ENCODE assay signal across 9 mouse cellular contexts in the genomic region with DNA sequence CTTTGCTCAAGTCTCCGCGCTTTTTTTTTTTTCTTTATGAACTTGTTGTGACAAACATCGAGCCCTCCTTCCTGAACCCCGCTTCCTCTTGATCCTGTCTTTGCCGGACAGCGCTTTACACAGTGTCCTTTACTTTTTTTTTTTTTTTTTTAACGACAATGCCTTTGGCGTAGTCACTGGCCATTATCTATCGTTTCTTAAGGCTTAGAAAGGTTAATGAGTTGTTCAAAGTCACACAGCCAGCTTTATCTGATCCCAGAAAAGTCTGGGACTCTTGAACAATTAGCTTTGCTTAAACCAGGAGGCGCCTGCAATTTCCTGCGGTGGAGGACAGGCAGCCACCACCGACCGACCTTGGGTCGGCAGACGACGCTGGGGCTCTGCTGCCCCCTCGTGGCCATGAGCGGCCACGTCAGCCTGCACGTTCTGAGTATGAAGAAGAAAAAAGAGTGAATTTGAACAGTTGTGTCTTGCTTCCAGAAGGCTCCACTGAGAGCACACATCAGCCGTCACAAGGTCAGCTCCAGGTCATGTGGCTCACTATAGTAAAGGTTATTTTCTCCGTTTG. TPM values are rescaled to one million over a fixed set of nuclear protein-coding genes. Genes with fewer than 3 reads are reported as not detected.
DNase-seq lines count a peak whose midpoint lies in the region; ATAC-seq and TF ChIP-seq lines count a peak whose summit lies in the region.
"Had no signal": no experiment of that assay in that cellular context is flagged by ENCODE, and none has a peak within 500 bp of the region (broad histone marks: within the 10 kb centered on the region; RNA-seq: fewer than 3 reads in every experiment).

No protein-coding gene starts in this region.

- no peak overlapping the region for H3K9ac ChIP-seq in hindbrain, embryonic 12.5 days
- H3K9ac ChIP-seq in embryonic facial prominence, embryonic 11.5 days (replicated peaks; ENCODE audit: low read length): no peak overlapping the region
- H3K9ac ChIP-seq in kidney, postnatal 0 days (ENCODE audit: low read depth, low read length): no peak overlapping the region
- no peak overlapping the region for H3K9ac ChIP-seq in liver, embryonic 12.5 days
- H3K9ac ChIP-seq in stomach, embryonic 16.5 days (ENCODE audit: low read length): no peak overlapping the region

- peak; percentile 94 for TF ChIP-seq CTCF in kidney, postnatal 0 days (IDR thresholded peaks at IDR 0.05; ENCODE audit: low read depth)

- 9% methylated on average over 22 of the region's 22 CpGs for WGBS in hindbrain, embryonic 10.5 days
- WGBS in hindbrain, embryonic 12.5 days: 11% methylated on average over 22 of the region's 22 CpGs
- 8% methylated on average over 22 of the region's 22 CpGs for WGBS in embryonic facial prominence, embryonic 11.5 days
- WGBS in heart, embryonic 10.5 days: 4% methylated on average over 22 of the region's 22 CpGs
- WGBS in kidney, postnatal 0 days: 4% methylated on average over 22 of the region's 22 CpGs
- WGBS in liver, embryonic 12.5 days (ENCODE audit: insufficient replicate concordance): 5% methylated on average over 22 of the region's 22 CpGs
- WGBS in stomach, embryonic 16.5 days: 4% methylated on average over 22 of the region's 22 CpGs

- no peak overlapping the region for H3K4me3 ChIP-seq in hindbrain, embryonic 10.5 days
- no peak overlapping the region for H3K4me3 ChIP-seq in hindbrain, embryonic 12.5 days
- no peak overlapping the region for H3K4me3 ChIP-seq in embryonic facial prominence, embryonic 11.5 days (ENCODE audit: low read depth, low read length)
- peak overlapping the region; percentile 40; the same call in 1 of the 2 replicates for H3K4me3 ChIP-seq in heart, embryonic 10.5 days
- H3K4me3 ChIP-seq in kidney, postnatal 0 days (replicated peaks; ENCODE audit: low read depth, low read length): 0 out of 2 replicates have a peak overlapping the region, but pooled peaks have one; percentile 14
- no peak overlapping the region for H3K4me3 ChIP-seq in liver, embryonic 12.5 days
- peak overlapping the region; percentile 21; the same call in 1 of the 2 replicates for H3K4me3 ChIP-seq in stomach, embryonic 16.5 days (replicated peaks; ENCODE audit: low read length)

- H3K27ac ChIP-seq in hindbrain, embryonic 10.5 days: no peak overlapping the region
- H3K27ac ChIP-seq in hindbrain, embryonic 12.5 days: no peak overlapping the region
- no peak overlapping the region for H3K27ac ChIP-seq in embryonic facial prominence, embryonic 11.5 days (replicated peaks; ENCODE audit: low read depth, low read length)
- no peak overlapping the region for H3K27ac ChIP-seq in heart, embryonic 10.5 days
- H3K27ac ChIP-seq in kidney, postnatal 0 days: no peak overlapping the region
- H3K27ac ChIP-seq in liver, embryonic 12.5 days: no peak overlapping the region
- H3K27ac ChIP-seq in stomach, embryonic 16.5 days (ENCODE audit: low read length): no peak overlapping the region

- H3K27me3 ChIP-seq in hindbrain, embryonic 10.5 days (ENCODE audit: insufficient read depth, poor library complexity, severe bottlenecking): peaks cover 82% of the 10 kb centered on the region
- H3K27me3 ChIP-seq in hindbrain, embryonic 12.5 days: peaks cover 66% of the 10 kb centered on the region
- no peaks in the 10 kb centered on the region; the same call in none of the 2 replicates for H3K27me3 ChIP-seq in embryonic facial prominence, embryonic 11.5 days (ENCODE audit: control insufficient read depth, insufficient read depth, low read length)
- peaks cover 35% of the 10 kb centered on the region for H3K27me3 ChIP-seq in heart, embryonic 10.5 days (ENCODE audit: insufficient read depth, poor library complexity, severe bottlenecking)
- H3K27me3 ChIP-seq in kidney, postnatal 0 days (ENCODE audit: insufficient read depth, low read length): peaks cover 2% of the 10 kb centered on the region; the same call in 1 of the 2 replicates
- peaks cover 14% of the 10 kb centered on the region for H3K27me3 ChIP-seq in liver, embryonic 12.5 days (replicated peaks)
- H3K27me3 ChIP-seq in stomach, embryonic 16.5 days (ENCODE audit: control insufficient read depth, insufficient read depth, low read length): peaks cover 18% of the 10 kb centered on the region

- no peak for ATAC-seq in hindbrain, embryonic 12.5 days (ENCODE audit: low FRiP score)
- 0 out of 2 replicates have a peak, but pooled peaks have one; percentile 18 for ATAC-seq in embryonic facial prominence, embryonic 11.5 days (replicated peaks; ENCODE audit: insufficient number of reproducible peaks, low FRiP score, low TSS enrichment, low read depth)
- 0 out of 2 replicates have a peak, but pooled peaks have one; percentile 17 for ATAC-seq in kidney, postnatal 0 days (replicated peaks; ENCODE audit: low FRiP score, low read depth)
- no peak for ATAC-seq in liver, embryonic 12.5 days
- peak; percentile 13; the same call in 1 of the 2 replicates for ATAC-seq in stomach, embryonic 16.5 days (ENCODE audit: insufficient read depth, low FRiP score)

- no peaks in the 10 kb centered on the region for H3K36me3 ChIP-seq in hindbrain, embryonic 10.5 days
- H3K36me3 ChIP-seq in hindbrain, embryonic 12.5 days: no peaks in the 10 kb centered on the region
- H3K36me3 ChIP-seq in embryonic facial prominence, embryonic 11.5 days (replicated peaks; ENCODE audit: control insufficient read depth, insufficient read depth, low read depth, low read length): no peaks in the 10 kb centered on the region
- H3K36me3 ChIP-seq in heart, embryonic 10.5 days: no peaks in the 10 kb centered on the region
- H3K36me3 ChIP-seq in kidney, postnatal 0 days (ENCODE audit: insufficient read depth, low read length): no peaks in the 10 kb centered on the region
- no peaks in the 10 kb centered on the region for H3K36me3 ChIP-seq in liver, embryonic 12.5 days
- H3K36me3 ChIP-seq in stomach, embryonic 16.5 days (ENCODE audit: control insufficient read depth, insufficient read depth, low read length): no peaks in the 10 kb centered on the region
- H3K36me3 ChIP-seq: G1E had no signal

- no peak overlapping the region for H3K4me2 ChIP-seq in hindbrain, embryonic 12.5 days (replicated peaks)
- H3K4me2 ChIP-seq in embryonic facial prominence, embryonic 11.5 days (ENCODE audit: low read depth, low read length): 0 out of 2 replicates have a peak overlapping the region, but pooled peaks have one; percentile 22
- H3K4me2 ChIP-seq in kidney, postnatal 0 days (ENCODE audit: low read length): peak overlapping the region; percentile 46
- peak overlapping the region; percentile 41 for H3K4me2 ChIP-seq in liver, embryonic 12.5 days
- peak overlapping the region; percentile 46 for H3K4me2 ChIP-seq in stomach, embryonic 16.5 days (ENCODE audit: low read depth, low read length)

- H3K9me3 ChIP-seq in hindbrain, embryonic 10.5 days: peaks cover 8% of the 10 kb centered on the region; the same call in 1 of the 2 replicates
- peaks cover 7% of the 10 kb centered on the region; the same call in 1 of the 2 replicates for H3K9me3 ChIP-seq in hindbrain, embryonic 12.5 days (replicated peaks)
- no peaks in the 10 kb centered on the region for H3K9me3 ChIP-seq in embryonic facial prominence, embryonic 11.5 days (replicated peaks; ENCODE audit: control insufficient read depth, low read length)
- H3K9me3 ChIP-seq in heart, embryonic 10.5 days: no peaks in the 10 kb centered on the region
- no peaks in the 10 kb centered on the region for H3K9me3 ChIP-seq in kidney, postnatal 0 days (replicated peaks; ENCODE audit: low read length)
- H3K9me3 ChIP-seq in liver, embryonic 12.5 days (replicated peaks): 0 out of 2 replicates have a peak, but pooled peaks cover 6% of the 10 kb centered on the region
- no peaks in the 10 kb centered on the region for H3K9me3 ChIP-seq in stomach, embryonic 16.5 days (replicated peaks; ENCODE audit: control insufficient read depth, low read length)

- peak; percentile 83 for DNase-seq in hindbrain, embryonic 10.5 days (ENCODE audit: low spot score)
- DNase-seq in embryonic facial prominence, embryonic 11.5 days (ENCODE audit: low spot score): peak; percentile 90
- peak; percentile 79 for DNase-seq in heart, embryonic 10.5 days (ENCODE audit: low spot score)
- peak; percentile 86 for DNase-seq in kidney, postnatal 0 days (ENCODE audit: low spot score)
- peak; percentile 87 for DNase-seq in neural tube, embryonic 10.5 days (ENCODE audit: extremely low spot score, low spot score)

- no peaks in the 10 kb centered on the region for H3K4me1 ChIP-seq in hindbrain, embryonic 10.5 days (replicated peaks)
- no peaks in the 10 kb centered on the region for H3K4me1 ChIP-seq in hindbrain, embryonic 12.5 days
- H3K4me1 ChIP-seq in embryonic facial prominence, embryonic 11.5 days (ENCODE audit: control insufficient read depth, insufficient read depth, low read length): no peaks in the 10 kb centered on the region
- peaks cover 3% of the 10 kb centered on the region; the same call in 1 of the 2 replicates for H3K4me1 ChIP-seq in heart, embryonic 10.5 days
- no peaks in the 10 kb centered on the region for H3K4me1 ChIP-seq in kidney, postnatal 0 days (replicated peaks; ENCODE audit: insufficient read depth, low read length)
- no peaks in the 10 kb centered on the region for H3K4me1 ChIP-seq in liver, embryonic 12.5 days
- no peaks in the 10 kb centered on the region for H3K4me1 ChIP-seq in stomach, embryonic 16.5 days (ENCODE audit: control insufficient read depth, insufficient read depth, low read length)

RNA-seq across cellular contexts. Expression of a gene that starts 42.3 kb away (rescaled TPM):
- polyA plus RNA-seq in hindbrain, embryonic 10.5 days (2016; fragmentation: Nextera tagmentation; extraction: Ambion mirVana): 5.8 and 13.0 TPM in 2 replicates
- polyA plus RNA-seq in hindbrain, embryonic 12.5 days (2016; fragmentation: Nextera tagmentation; extraction: Ambion mirVana): 8.9 and 10.3 TPM in 2 replicates
- polyA plus RNA-seq in embryonic facial prominence, embryonic 11.5 days (2014; fragmentation: Nextera tagmentation; extraction: Ambion mirVana): 36.9 and 39.8 TPM in 2 replicates
- 17.0 and 41.7 TPM in 2 replicates for polyA plus RNA-seq in heart, embryonic 10.5 days (2016; fragmentation: Nextera tagmentation; extraction: Ambion mirVana)
- 32.9 and 36.8 TPM in 2 replicates for polyA plus RNA-seq in kidney, postnatal 0 days (2015; fragmentation: Nextera tagmentation; extraction: Ambion mirVana)
- 9.3 and 10.7 TPM in 2 replicates for polyA plus RNA-seq in liver, embryonic 12.5 days (2016; fragmentation: Nextera tagmentation; extraction: Ambion mirVana)
- 15.8 and 16.5 TPM in 2 replicates for polyA plus RNA-seq in stomach, embryonic 16.5 days (2015; fragmentation: Nextera tagmentation; extraction: Ambion mirVana)
- polyA plus RNA-seq: G1E had no signal

Comparison
In these comparisons a context has a peak if more than half of its experiments do, and no peak if none do; other contexts are left out.
1. H3K4me3 ChIP-seq: peak in heart, embryonic 10.5 days (single experiment), kidney, postnatal 0 days (single experiment) and stomach, embryonic 16.5 days (single experiment); none in hindbrain, embryonic 10.5 days (single experiment), hindbrain, embryonic 12.5 days (single experiment), embryonic facial prominence, embryonic 11.5 days (single experiment) and liver, embryonic 12.5 days (single experiment).
2. ATAC-seq: peak in embryonic facial prominence, embryonic 11.5 days (single experiment), kidney, postnatal 0 days (single experiment) and stomach, embryonic 16.5 days (single experiment); none in hindbrain, embryonic 12.5 days (single experiment) and liver, embryonic 12.5 days (single experiment).
3. Peak in every context shown above with its lines, with median percentiles within 50 percentile points of each other: DNase-seq.